Comparison of ENCODE assay signal across 8 mouse cellular contexts in genomic region chr2:180894734-180895133, GRCm38 (mm10). TPM values are rescaled to one million over a fixed set of nuclear protein-coding genes. Genes with fewer than 3 reads are reported as not detected.
DNase-seq lines count a peak whose midpoint lies in the region; ATAC-seq and TF ChIP-seq lines count a peak whose summit lies in the region.

No protein-coding gene starts in this region.

- peak overlapping the region; percentile 99 for H3K27ac ChIP-seq in cerebellum, adult 2 months (ENCODE audit: insufficient read depth, low read length)

- H3K4me1 ChIP-seq in cerebellum, adult 2 months (ENCODE audit: control insufficient read depth, insufficient read depth, low read length): peaks cover 51% of the 10 kb centered on the region

- WGBS in cerebellum, adult 2 months: 1% methylated on average over 13 of the region's 13 CpGs

- peak; percentile 95 to 97 for DNase-seq in cerebellum, adult 2 months
- DNase-seq in forelimb bud, embryonic 11.5 days (ENCODE audit: low read depth, low spot score): peak; percentile 78
- DNase-seq in left cerebral cortex, adult 8-10 months (ENCODE audit: low spot score in 2 of 2): peak; percentile 78 to 95
- DNase-seq in right cerebral cortex, postnatal 36 days (ENCODE audit: low spot score in 2 of 2): peak; percentile 92 to 94
- DNase-seq in urinary bladder, postnatal 10 days (ENCODE audit: low spot score): no peak

- peak; percentile 65 for ATAC-seq in activated CD4-positive, CD25-positive, alpha-beta regulatory T cell, adult 4 months
- peak; percentile 28 for ATAC-seq in inflammation-experienced regulatory T-cells, adult 6 months
- peak; percentile 84 for ATAC-seq in megakaryocyte progenitor cell, adult 5-6 weeks (replicated peaks; ENCODE audit: poor library complexity)

- TF ChIP-seq CTCF in cerebellum, adult 2 months (IDR thresholded peaks at IDR 0.05; ENCODE audit: borderline replicate concordance, insufficient read depth, low read depth, low read length): peak; percentile 96

- peak; percentile 71; the same call in 1 of the 2 replicates for TF ChIP-seq POLR2A in cerebellum, adult 2 months (IDR thresholded peaks at IDR 0.05; ENCODE audit: borderline replicate concordance, insufficient read depth, low read length)

- H3K4me3 ChIP-seq in cerebellum, adult 2 months (replicated peaks; ENCODE audit: insufficient read depth, low read depth, low read length): peak overlapping the region; percentile 68

- H3K27me3 ChIP-seq in cerebellum, adult 2 months (ENCODE audit: control insufficient read depth, insufficient read depth, low read length): no peaks in the 10 kb centered on the region

RNA-seq across cellular contexts. Expression of gene Ythdf1, which starts 26.0 kb away (rescaled TPM):
- 10 to 100 TPM in 1 of 2 experiments, 1 to 10 TPM in 1; 9.5 to 12.2 TPM for polyA plus RNA-seq in activated CD4-positive, CD25-positive, alpha-beta regulatory T cell, adult 4 months (2017; shearing (Covaris generic))
- 52.3 and 59.7 TPM in 2 replicates for polyA plus RNA-seq in cerebellum, adult 2 months (2012; rRNA removed)
- polyA plus RNA-seq in inflammation-experienced regulatory T-cells, adult 6 months (2017; shearing (Covaris generic)): 10 to 100 TPM in 2 of 3 experiments, 1 to 10 TPM in 1; 8.7 to 13.0 (median 10.2) TPM
- 10 to 100 TPM; 50.1 to 54.1 (median 52.4) TPM for total RNA-seq in left cerebral cortex, adult 8-10 months (2022)
- 69.2 and 75.6 TPM in 2 replicates for total RNA-seq in megakaryocyte progenitor cell, adult 5-6 weeks (2015)
- total RNA-seq in megakaryocyte progenitor cell, adult 5-6 weeks (2017): 27.0 and 32.9 TPM in 2 replicates

RNA-seq across cellular contexts. Expression of gene Birc7, which starts 34.1 kb away (rescaled TPM):
- not detected for polyA plus RNA-seq in activated CD4-positive, CD25-positive, alpha-beta regulatory T cell, adult 4 months (2017; shearing (Covaris generic))
- 1.0 TPM in 2 replicates for polyA plus RNA-seq in cerebellum, adult 2 months (2012; rRNA removed)
- polyA plus RNA-seq in inflammation-experienced regulatory T-cells, adult 6 months (2017; shearing (Covaris generic)): not detected
- total RNA-seq in left cerebral cortex, adult 8-10 months (2022): not detected
- not detected in 2 replicates for total RNA-seq in megakaryocyte progenitor cell, adult 5-6 weeks (2015)
- total RNA-seq in megakaryocyte progenitor cell, adult 5-6 weeks (2017): not detected in 2 replicates

RNA-seq across cellular contexts. Expression of gene Nkain4, which starts 59.8 kb away (rescaled TPM):
- polyA plus RNA-seq in activated CD4-positive, CD25-positive, alpha-beta regulatory T cell, adult 4 months (2017; shearing (Covaris generic)): not detected
- 64.1 and 75.2 TPM in 2 replicates for polyA plus RNA-seq in cerebellum, adult 2 months (2012; rRNA removed)
- polyA plus RNA-seq in inflammation-experienced regulatory T-cells, adult 6 months (2017; shearing (Covaris generic)): not detected
- 10 to 100 TPM; 43.8 to 48.3 (median 46.8) TPM for total RNA-seq in left cerebral cortex, adult 8-10 months (2022)
- total RNA-seq in megakaryocyte progenitor cell, adult 5-6 weeks (2015): not detected in 2 replicates
- total RNA-seq in megakaryocyte progenitor cell, adult 5-6 weeks (2017): not detected in 2 replicates

Comparison
In these comparisons a context has a peak if more than half of its experiments do, and no peak if none do; other contexts are left out.
1. ATAC-seq: peak in every context shown above with its lines; median percentile 84 in megakaryocyte progenitor cell, adult 5-6 weeks; 65 in activated CD4-positive, CD25-positive, alpha-beta regulatory T cell, adult 4 months; 28 in inflammation-experienced regulatory T-cells, adult 6 months.
2. RNA of gene Nkain4, which starts 59.8 kb away (polyA plus RNA-seq): 64.1 to 75.2 TPM in cerebellum, adult 2 months; not detected in activated CD4-positive, CD25-positive, alpha-beta regulatory T cell, adult 4 months and not detected in inflammation-experienced regulatory T-cells, adult 6 months; every median in the first group is over 10 times any median in the second.